Mouse (Mus musculus) embryonic facial prominence, embryonic 15.5 days (tissue): Measurements from ENCODE around the gene Prss50. TPM values are rescaled to one million over a fixed set of nuclear protein-coding genes. Genes with fewer than 3 reads are reported as not detected.
A peak's percentile ranks its signal among the peaks of the same experiment; 100 is the strongest.

ENCODE experiments used
- ATAC-seq: fragments of 200-750 bp; cut with Nextera tagmentation; 2 replicates; pipeline ENCODE4 v1.8.0; 2017; ENCODE audit warnings: low read depth, moderate TSS enrichment; ENCODE audit not compliant: insufficient number of reproducible peaks, low FRiP score, low TSS enrichment
- H3K27ac ChIP-seq: fragments of 300-500 bp; sonication (generic); replicated peaks from 2 replicates; pipeline ENCODE4 v1.5.1; 2015; ENCODE audit warnings: mild to moderate bottlenecking, inconsistent platforms
- H3K27me3 ChIP-seq: fragments of 300-500 bp; sonication (generic); 2 replicates; pipeline ENCODE4 v1.6.1; 2015; ENCODE audit warnings: inconsistent platforms
- H3K36me3 ChIP-seq: fragments of 300-500 bp; sonication (generic); 2 replicates; pipeline ENCODE4 v1.6.1; 2015; ENCODE audit warnings: mild to moderate bottlenecking, inconsistent platforms
- H3K4me1 ChIP-seq: fragments of 300-500 bp; sonication (generic); 2 replicates; pipeline ENCODE4 v1.6.1; 2015; ENCODE audit warnings: inconsistent platforms
- H3K4me2 ChIP-seq: fragments of 300-500 bp; sonication (generic); replicated peaks from 2 replicates; pipeline ENCODE4 v1.6.1; 2015; ENCODE audit warnings: mild to moderate bottlenecking, inconsistent platforms
- H3K4me3 ChIP-seq: fragments of 300-500 bp; sonication (generic); replicated peaks from 2 replicates; pipeline ENCODE4 v1.5.1; 2015; ENCODE audit warnings: mild to moderate bottlenecking, inconsistent platforms
- H3K9ac ChIP-seq: fragments of 300-500 bp; sonication (generic); 2 replicates; pipeline ENCODE4 v1.6.1; 2015; ENCODE audit warnings: inconsistent platforms
- H3K9me3 ChIP-seq: fragments of 300-500 bp; sonication (generic); replicated peaks from 2 replicates; pipeline ENCODE4 v1.6.1; 2016; ENCODE audit warnings: inconsistent platforms
- WGBS: fragments of 180-500 bp; shearing (Covaris S2); methylation state at CpG from one replicate; pipeline ENCODE4 v1.1.7; 2015; 5-methylcytosine and 5-hydroxymethylcytosine counted together
- polyA plus RNA-seq: library from polyadenylated mRNA; unstranded; fragments of >200 nt; fragmentation: Nextera tagmentation; extraction: Ambion mirVana; gene quantifications from 2 replicates; pipeline ENCODE4 v1.2.1, GENCODE M21; 2015

Gene Prss50
- polyA plus RNA-seq, 1 experiment from 2014 or later: 0.81 TPM

- no peaks in the 10 kb centered on the region for H3K9me3 ChIP-seq
- no peaks in the 10 kb centered on the region for H3K36me3 ChIP-seq
- no peaks in the 10 kb centered on the region; the same call in 1 of the 2 replicates for H3K27me3 ChIP-seq
- no peak overlapping the region for H3K27ac ChIP-seq
- no peaks in the 10 kb centered on the region for H3K4me1 ChIP-seq
- 48% methylated on average over 2 of the region's 2 CpGs for WGBS
- H3K4me3 ChIP-seq: no peak overlapping the region
- no peak overlapping the region for H3K4me2 ChIP-seq
- no peak for ATAC-seq
- H3K9ac ChIP-seq: no peak overlapping the region
Measured at GRCm38 (mm10) chr9:110836112-110836511, 21.7 kb upstream of the Prss50 start.

- no peak for ATAC-seq
- Histone ChIP-seq H3K4me1 (no peaks in the 10 kb centered on the region), H3K9ac (no peak overlapping the region), H3K27ac (no peak overlapping the region), H3K9me3 (no peaks in the 10 kb centered on the region), H3K4me3 (no peak overlapping the region), H3K27me3 (no peaks in the 10 kb centered on the region), H3K36me3 (no peaks in the 10 kb centered on the region), H3K4me2 (no peak overlapping the region)
- WGBS: 79% methylated on average over 6 of the region's 6 CpGs
Measured at GRCm38 (mm10) chr9:110840905-110841304, 16.9 kb upstream of the Prss50 start.

- no peaks in the 10 kb centered on the region for H3K4me1 ChIP-seq
- no peak overlapping the region for H3K9ac ChIP-seq
- no peaks in the 10 kb centered on the region for H3K27me3 ChIP-seq
- no peak for ATAC-seq
- no peaks in the 10 kb centered on the region for H3K9me3 ChIP-seq
- H3K36me3 ChIP-seq: no peaks in the 10 kb centered on the region
- WGBS: 53% methylated on average over 2 of the region's 2 CpGs
- H3K27ac ChIP-seq: no peak overlapping the region
- H3K4me2 ChIP-seq: no peak overlapping the region
- H3K4me3 ChIP-seq: no peak overlapping the region
Measured at GRCm38 (mm10) chr9:110841438-110841837, 16.3 kb upstream of the Prss50 start.

- no peak within 1 kb of the TSS for H3K4me3 ChIP-seq
- H3K4me2 ChIP-seq: no peak within 1 kb of the TSS
- no peaks in the 10 kb centered on the region for H3K36me3 ChIP-seq
- ATAC-seq: no peak
- H3K4me1 ChIP-seq: no peaks in the 10 kb centered on the region
- WGBS: 78% methylated on average over 10 of the region's 10 CpGs
- H3K27ac ChIP-seq: no peak within 1 kb of the TSS
- no peak within 1 kb of the TSS for H3K9ac ChIP-seq
- no peaks in the 10 kb centered on the region for H3K27me3 ChIP-seq
- no peaks in the 10 kb centered on the region for H3K9me3 ChIP-seq
Measured at GRCm38 (mm10) chr9:110844206-110844605, 13.6 kb upstream of the Prss50 start, which contains the start of gene Prss46. Gene Prss46 (plus strand): TSS chr9:110844506.

- no peak for ATAC-seq
- no peak overlapping the region for H3K4me2 ChIP-seq
- H3K27me3 ChIP-seq: no peaks in the 10 kb centered on the region
- H3K36me3 ChIP-seq: no peaks in the 10 kb centered on the region
- H3K4me1 ChIP-seq: no peaks in the 10 kb centered on the region
- no peak overlapping the region for H3K27ac ChIP-seq
- no peak overlapping the region for H3K4me3 ChIP-seq
- WGBS: 71% methylated on average over 7 of the region's 7 CpGs
- no peaks in the 10 kb centered on the region for H3K9me3 ChIP-seq
- no peak overlapping the region for H3K9ac ChIP-seq
Measured at GRCm38 (mm10) chr9:110849162-110849561, 8.6 kb upstream of the Prss50 start.

- no peak overlapping the region for H3K9ac ChIP-seq
- H3K4me1 ChIP-seq: peaks cover 9% of the 10 kb centered on the region
- no peak overlapping the region for H3K4me3 ChIP-seq
- H3K27me3 ChIP-seq: peaks cover 29% of the 10 kb centered on the region
- no peak overlapping the region for H3K27ac ChIP-seq
- no peak for ATAC-seq
- H3K36me3 ChIP-seq: no peaks in the 10 kb centered on the region
- H3K9me3 ChIP-seq: no peaks in the 10 kb centered on the region
- H3K4me2 ChIP-seq: no peak overlapping the region
- WGBS: 75% methylated on average over 7 of the region's 7 CpGs
Measured at GRCm38 (mm10) chr9:110855903-110856302, 1.9 kb upstream of the Prss50 start.

- WGBS: 51% methylated on average over 4 of the region's 4 CpGs
- Histone ChIP-seq H3K27me3 (peaks cover 29% of the 10 kb centered on the region), H3K36me3 (no peaks in the 10 kb centered on the region), H3K4me3 (no peak overlapping the region), H3K4me2 (no peak overlapping the region), H3K27ac (no peak overlapping the region), H3K9ac (no peak overlapping the region), H3K4me1 (peaks cover 9% of the 10 kb centered on the region), H3K9me3 (no peaks in the 10 kb centered on the region)
- no peak for ATAC-seq
Measured at GRCm38 (mm10) chr9:110856920-110857319, 847 bp upstream of the Prss50 start.

- H3K4me2 ChIP-seq: no peak overlapping the region
- H3K9me3 ChIP-seq: no peaks in the 10 kb centered on the region
- H3K4me1 ChIP-seq: peaks cover 9% of the 10 kb centered on the region
- H3K27ac ChIP-seq: no peak overlapping the region
- H3K36me3 ChIP-seq: no peaks in the 10 kb centered on the region
- no peak overlapping the region for H3K4me3 ChIP-seq
- no peak overlapping the region for H3K9ac ChIP-seq
- ATAC-seq: no peak
- 39% methylated on average over 5 of the region's 5 CpGs for WGBS
- H3K27me3 ChIP-seq: peaks cover 29% of the 10 kb centered on the region
Measured at GRCm38 (mm10) chr9:110858523-110858922, 756 bp downstream of the Prss50 start.

GRCm38 (mm10) chr9:110858967-110859596 lies 1.3 kb downstream of the Prss50 start:
- no peak overlapping the region for H3K27ac ChIP-seq
- no peaks in the 10 kb centered on the region for H3K36me3 ChIP-seq
- H3K4me2 ChIP-seq: no peak overlapping the region
- H3K4me1 ChIP-seq: peaks cover 9% of the 10 kb centered on the region
- no peaks in the 10 kb centered on the region for H3K9me3 ChIP-seq
- 81% methylated on average over 5 of the region's 5 CpGs for WGBS
- no peak for ATAC-seq
- H3K9ac ChIP-seq: no peak overlapping the region
- no peak overlapping the region for H3K4me3 ChIP-seq
- H3K27me3 ChIP-seq: peaks cover 29% of the 10 kb centered on the region

- Histone ChIP-seq H3K9me3 (no peaks in the 10 kb centered on the region), H3K36me3 (no peaks in the 10 kb centered on the region), H3K4me1 (peaks cover 24% of the 10 kb centered on the region), H3K4me2 (no peak overlapping the region), H3K27ac (no peak overlapping the region), H3K27me3 (peaks cover 16% of the 10 kb centered on the region), H3K4me3 (no peak overlapping the region), H3K9ac (no peak overlapping the region)
- ATAC-seq: no peak
- 21% methylated on average over 7 of the region's 7 CpGs for WGBS
Measured at GRCm38 (mm10) chr9:110871030-110871429, 13.3 kb downstream of the Prss50 start.

- Histone ChIP-seq H3K4me2 (peak overlapping the region; percentile 50), H3K9ac (no peak overlapping the region), H3K27ac (no peak overlapping the region), H3K4me3 (peak overlapping the region; percentile 24), H3K36me3 (no peaks in the 10 kb centered on the region), H3K9me3 (no peaks in the 10 kb centered on the region), H3K4me1 (peaks cover 35% of the 10 kb centered on the region), H3K27me3 (peaks cover 21% of the 10 kb centered on the region)
- ATAC-seq: no peak
- 9% methylated on average over 40 of the region's 40 CpGs for WGBS
Measured at GRCm38 (mm10) chr9:110873681-110874659, 16.2 kb downstream of the Prss50 start.
